Mouse (Mus musculus): ENCODE measurements around the gene Cyp4f13. TPM values are rescaled to one million over a fixed set of nuclear protein-coding genes. Genes with fewer than 3 reads are reported as not detected.

Cyp4f13 gene
- polyA plus RNA-seq, 1 experiment from 2014 or later: 7.2 TPM

Other genes starting within 250 kb of the Cyp4f13 start
- gene Zfp871, start 159.1 kb downstream of the Cyp4f13 start, polyA plus RNA-seq (2014; fragmentation: Nextera tagmentation; extraction: Ambion mirVana): 24.7 and 25.3 TPM in 2 replicates
- gene Zfp811, start 137.5 kb downstream of the Cyp4f13 start, polyA plus RNA-seq (2014; fragmentation: Nextera tagmentation; extraction: Ambion mirVana): 1.3 and 1.6 TPM in 2 replicates
- 6.0 and 6.7 TPM in 2 replicates for gene Zfp799, start 117.1 kb downstream of the Cyp4f13 start, polyA plus RNA-seq (2014; fragmentation: Nextera tagmentation; extraction: Ambion mirVana)
- gene Zfp870, start 55.8 kb downstream of the Cyp4f13 start, polyA plus RNA-seq (2014; fragmentation: Nextera tagmentation; extraction: Ambion mirVana): 2.6 and 4.8 TPM in 2 replicates
- gene Cyp4f14, start 30.1 kb downstream of the Cyp4f13 start, polyA plus RNA-seq (2014; fragmentation: Nextera tagmentation; extraction: Ambion mirVana): not detected in 2 replicates
- 10.9 and 11.8 TPM in 2 replicates for gene Zfp472, start 18.4 kb upstream of the Cyp4f13 start, polyA plus RNA-seq (2014; fragmentation: Nextera tagmentation; extraction: Ambion mirVana)
- 7.1 and 7.7 TPM in 2 replicates for gene Zfp952, start 45.7 kb upstream of the Cyp4f13 start, polyA plus RNA-seq (2014; fragmentation: Nextera tagmentation; extraction: Ambion mirVana)
- 8.1 and 8.7 TPM in 2 replicates for gene Zfp763, start 86.0 kb upstream of the Cyp4f13 start, polyA plus RNA-seq (2014; fragmentation: Nextera tagmentation; extraction: Ambion mirVana)
- gene 4921501E09Rik, start 120.7 kb upstream of the Cyp4f13 start, polyA plus RNA-seq (2014; fragmentation: Nextera tagmentation; extraction: Ambion mirVana): not detected in 2 replicates
- 2.8 and 3.1 TPM in 2 replicates for gene Zfp563, start 141.9 kb upstream of the Cyp4f13 start, polyA plus RNA-seq (2014; fragmentation: Nextera tagmentation; extraction: Ambion mirVana)
- gene Morc2b, start 192.3 kb upstream of the Cyp4f13 start, polyA plus RNA-seq (2014; fragmentation: Nextera tagmentation; extraction: Ambion mirVana): not detected in 2 replicates
- not detected in 2 replicates for gene Olfr55, start 221.0 kb upstream of the Cyp4f13 start, polyA plus RNA-seq (2014; fragmentation: Nextera tagmentation; extraction: Ambion mirVana)
- gene Olfr239, start 243.9 kb upstream of the Cyp4f13 start, polyA plus RNA-seq (2014; fragmentation: Nextera tagmentation; extraction: Ambion mirVana): not detected in 2 replicates